Mouse (Mus musculus) spleen, postnatal 14 days (tissue): Measurements from ENCODE around the gene Lrfn3.

Experiments used
- DNase-seq, 2 experiments: peaks; one replicate each; pipeline ENCODE4 v3.0.0; 2021 to 2022; ENCODE audit warnings: low spot score in 2 of 2

Gene Lrfn3

DNA sequence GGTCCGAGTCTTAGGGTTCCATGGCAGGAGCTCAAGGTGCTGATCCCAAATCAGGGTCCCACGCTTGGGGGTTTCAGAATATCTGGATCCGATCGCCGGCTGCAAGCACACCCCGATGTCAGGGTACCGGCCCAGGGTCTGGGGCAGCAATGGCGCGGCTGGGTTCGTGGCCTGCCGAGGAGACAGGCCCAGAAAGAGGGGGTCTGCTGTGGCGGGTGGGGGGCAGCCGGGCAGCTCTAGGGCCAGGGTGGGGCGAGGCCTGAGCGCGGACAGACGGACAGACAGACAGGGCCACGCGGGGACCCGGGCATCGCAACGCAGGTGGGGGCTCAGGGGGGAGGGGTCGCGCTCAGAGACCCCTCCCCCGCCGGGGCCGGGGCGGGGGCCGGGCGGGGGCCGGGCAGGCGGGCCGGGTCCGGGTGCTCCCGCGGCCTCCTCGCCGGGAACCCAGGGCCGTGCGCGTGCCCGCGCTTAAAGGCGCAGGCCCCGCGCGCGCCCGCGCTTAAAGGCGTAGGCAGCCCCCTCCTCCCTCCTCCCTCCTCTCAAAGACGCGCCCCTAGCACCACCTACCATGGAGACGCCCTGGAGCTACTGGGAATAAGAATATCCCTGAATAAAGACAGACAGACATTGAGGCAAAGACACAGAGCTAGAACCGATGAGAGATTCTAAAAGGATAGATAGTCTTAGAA, at the start of gene Lrfn3:
Gene Lrfn3 (minus strand): TSS at position 121 of the 692 bp plus-strand sequence.
- no peak for DNase-seq

DNA sequence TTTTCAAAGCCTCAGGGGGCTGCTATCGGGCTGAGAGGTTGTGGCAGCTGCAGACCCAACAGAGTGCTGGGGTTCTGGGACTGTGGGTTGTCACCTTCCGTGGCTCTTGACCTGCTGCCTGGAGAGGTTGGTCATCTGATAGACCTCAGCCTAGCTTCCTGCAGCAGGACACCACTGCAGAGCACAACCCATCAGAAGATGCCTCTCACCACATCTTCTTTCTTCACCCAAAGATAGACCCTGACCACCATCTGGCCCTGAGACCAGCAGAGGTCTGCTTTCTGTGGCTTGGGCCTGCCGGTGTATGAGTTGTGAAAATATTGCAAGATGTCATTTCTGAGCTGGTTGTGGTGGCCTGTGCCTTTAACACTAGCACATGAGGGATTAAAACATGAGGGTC, 48.5 kb upstream of the Lrfn3 start:
- DNase-seq = no peak

DNA sequence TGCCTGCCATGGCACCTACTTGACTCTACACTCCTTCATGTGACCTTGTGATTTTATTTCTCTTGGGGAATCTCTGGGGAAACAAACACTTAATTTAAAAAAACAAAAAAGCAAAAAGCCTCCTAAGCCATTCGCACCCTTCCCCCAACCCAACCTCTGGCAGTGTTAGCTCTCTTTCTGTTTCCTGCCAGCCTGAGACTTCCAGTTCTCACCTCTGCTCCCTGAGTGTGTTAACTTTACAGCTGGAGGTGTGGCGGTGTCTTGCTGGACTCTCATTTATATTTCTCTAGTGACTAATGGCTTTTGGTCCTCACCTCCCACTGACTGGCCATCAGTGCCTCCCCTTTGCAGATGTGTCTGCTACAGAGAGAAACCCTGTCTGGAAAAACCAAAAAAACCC, 47.2 kb upstream of the Lrfn3 start:
- no peak for DNase-seq

DNA sequence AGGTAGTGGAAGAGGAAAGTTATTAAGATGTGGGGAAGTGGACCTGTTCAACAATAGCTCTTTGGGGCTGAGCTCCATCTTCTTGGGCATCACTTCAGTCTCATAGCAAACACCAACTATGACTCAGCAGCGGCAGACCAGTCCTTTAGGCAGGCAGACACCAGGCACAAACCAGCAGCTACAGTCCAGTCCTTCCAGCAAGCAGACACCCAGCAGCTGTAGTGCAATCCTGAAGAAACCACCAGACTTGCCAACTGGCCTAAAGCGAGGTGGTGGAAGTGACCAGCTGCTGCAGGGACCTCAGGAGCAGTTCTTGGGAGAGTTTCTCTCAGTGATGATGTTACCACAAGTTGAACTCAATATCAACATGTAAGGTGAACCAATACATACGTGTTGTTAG, 46.1 kb upstream of the Lrfn3 start:
- no peak for DNase-seq

DNA sequence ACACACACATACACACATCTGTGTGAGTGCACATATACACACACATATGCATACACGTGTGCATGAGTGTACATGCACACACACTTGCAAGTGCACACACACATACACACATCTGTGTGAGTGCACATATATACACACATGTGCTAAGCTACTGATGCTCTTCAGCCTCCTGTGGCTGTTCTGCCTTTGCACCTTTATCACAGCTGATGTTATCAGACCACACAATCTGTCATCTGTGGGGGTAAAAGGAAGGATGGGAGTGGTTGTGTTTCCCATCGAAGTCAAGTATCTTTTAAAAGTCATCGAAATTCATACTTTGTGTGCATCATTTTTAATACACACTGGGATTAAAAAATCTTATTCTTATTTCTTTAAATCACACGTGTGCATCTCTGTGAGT, 39.8 kb upstream of the Lrfn3 start:
- DNase-seq = no peak

DNA sequence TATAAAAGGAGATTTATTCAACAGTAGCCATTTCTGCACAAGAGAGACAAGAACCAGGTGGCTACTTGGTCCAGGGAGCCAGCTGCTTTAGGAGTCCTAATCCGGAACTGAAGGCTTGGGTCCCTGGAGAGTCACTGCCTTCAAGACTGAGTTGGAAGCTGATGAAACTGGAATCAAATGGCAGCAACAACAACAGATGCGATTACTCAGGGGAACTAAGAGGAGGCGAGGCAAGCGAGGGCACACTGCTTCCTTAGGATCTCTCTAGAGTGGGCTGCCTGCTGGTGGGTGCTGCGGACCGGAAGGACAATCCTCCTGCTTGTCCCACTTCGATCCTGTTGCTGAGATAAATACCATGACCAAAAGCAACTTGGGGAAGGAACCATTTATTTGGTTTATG, 37.1 kb upstream of the Lrfn3 start:
- no peak for DNase-seq

DNA sequence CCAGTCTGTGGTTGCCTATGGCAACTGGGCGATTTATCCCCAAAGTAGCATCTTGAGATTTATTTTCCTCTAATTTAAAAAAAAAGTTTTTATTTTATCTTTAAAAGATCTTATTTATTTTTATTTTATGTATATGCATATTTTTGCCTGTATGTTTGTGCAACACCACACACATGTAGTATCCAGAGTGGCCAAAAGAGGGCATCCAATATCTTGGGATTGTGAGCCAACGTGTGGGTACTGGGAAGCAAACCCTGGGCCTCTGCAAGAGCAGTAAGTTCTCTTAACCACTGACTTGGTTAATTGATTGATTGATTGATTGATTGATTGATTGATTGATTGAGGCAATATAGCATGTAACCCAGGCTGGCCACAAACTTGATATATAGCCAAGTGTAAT, 32.3 kb upstream of the Lrfn3 start:
- DNase-seq = no peak

DNA sequence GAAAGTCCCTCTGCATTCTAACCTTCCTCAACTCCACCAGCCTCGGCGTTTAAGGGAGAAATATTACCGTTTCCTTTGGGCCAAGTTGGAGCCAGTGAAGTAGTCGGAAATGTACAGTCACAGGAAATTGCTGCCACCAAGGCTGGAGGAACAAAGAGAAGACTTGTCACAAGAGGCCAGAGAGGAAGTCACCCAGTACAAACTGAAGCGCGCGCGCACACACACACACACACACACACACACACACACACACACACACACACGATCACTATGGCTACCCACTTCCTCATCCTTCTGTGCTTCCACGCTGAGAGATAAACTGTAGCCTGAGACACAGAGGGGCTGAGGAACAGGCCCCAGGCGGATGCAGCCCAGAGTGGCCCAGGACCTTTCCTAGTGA, 31.8 kb upstream of the Lrfn3 start:
- peak; percentile 35 to 36 for DNase-seq

DNA sequence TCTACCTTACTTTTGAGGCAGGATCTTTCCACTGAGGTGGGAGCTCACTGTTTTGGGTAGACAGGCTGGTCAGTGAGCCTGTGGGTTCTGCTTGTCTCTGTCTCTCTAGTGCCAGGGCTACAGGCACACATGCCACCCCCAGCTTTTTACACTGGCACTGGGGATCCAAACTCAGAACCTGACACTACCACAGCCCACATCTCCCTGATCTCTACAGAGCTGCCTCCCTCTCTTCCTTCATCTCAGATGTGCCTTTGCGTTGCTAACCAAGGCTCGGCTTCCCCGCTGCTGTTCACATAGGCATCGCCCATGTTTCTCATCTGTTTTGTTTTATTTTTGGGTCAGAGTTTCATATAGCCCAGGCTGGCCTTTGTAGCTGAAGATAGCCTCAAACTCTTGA, 31.1 kb upstream of the Lrfn3 start:
- no peak for DNase-seq

DNA sequence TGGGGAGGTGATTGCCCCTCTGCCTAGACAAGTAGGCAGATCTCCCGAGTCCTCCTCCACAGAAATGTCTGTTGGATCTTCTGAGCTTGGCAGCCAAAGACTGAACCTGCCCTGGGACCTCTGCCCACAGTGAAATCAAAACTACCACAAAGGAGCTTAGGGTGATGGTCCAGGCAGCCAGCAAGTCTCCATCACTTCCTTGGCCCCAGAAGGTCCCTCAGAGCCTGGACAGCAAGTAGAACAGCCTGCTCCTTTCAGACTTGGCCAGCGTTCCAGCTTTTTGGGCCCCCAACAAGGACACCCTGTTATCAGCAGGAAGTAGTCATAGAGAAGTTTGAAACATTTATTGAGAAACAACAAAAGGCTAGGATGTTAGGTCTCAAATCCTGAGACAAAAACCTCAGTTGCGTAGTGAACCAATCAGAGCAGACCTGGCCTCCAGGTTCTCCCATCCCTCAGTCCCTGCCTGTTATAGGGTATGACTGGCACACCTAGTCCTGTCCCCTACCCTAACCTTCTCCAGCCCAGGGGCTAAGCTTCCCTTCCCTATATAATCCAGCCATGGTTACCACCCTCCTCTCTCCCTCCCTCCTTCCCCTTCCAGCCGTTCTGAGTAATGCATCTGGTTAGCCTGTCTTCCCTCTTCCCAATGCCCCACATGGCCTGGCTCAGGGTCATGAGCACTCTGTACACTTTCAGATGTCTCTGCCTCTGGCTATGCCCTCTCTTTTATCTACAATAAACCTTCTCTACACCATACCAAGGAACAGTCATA, 30.4 kb upstream of the Lrfn3 start:
- no peak for DNase-seq

DNA sequence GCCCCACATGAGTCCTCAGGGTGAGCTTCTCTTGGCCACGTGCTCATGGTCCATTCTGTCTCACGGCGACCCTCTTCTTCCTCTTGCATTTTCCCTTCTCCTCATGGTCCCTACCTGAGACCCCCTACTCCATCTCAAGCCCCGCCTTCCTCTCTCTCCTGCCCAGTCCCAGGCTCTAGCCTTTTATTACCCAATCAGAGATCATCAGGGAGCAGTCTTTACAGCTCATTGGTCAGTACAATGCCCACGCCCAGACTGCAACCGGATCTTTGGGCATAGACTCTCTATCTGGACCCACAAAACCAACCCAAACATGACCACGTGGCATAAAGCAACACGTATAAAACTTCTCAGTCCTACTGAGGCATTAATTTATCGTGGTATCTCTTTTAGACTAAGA, 21.5 kb upstream of the Lrfn3 start:
- DNase-seq = no peak

DNA sequence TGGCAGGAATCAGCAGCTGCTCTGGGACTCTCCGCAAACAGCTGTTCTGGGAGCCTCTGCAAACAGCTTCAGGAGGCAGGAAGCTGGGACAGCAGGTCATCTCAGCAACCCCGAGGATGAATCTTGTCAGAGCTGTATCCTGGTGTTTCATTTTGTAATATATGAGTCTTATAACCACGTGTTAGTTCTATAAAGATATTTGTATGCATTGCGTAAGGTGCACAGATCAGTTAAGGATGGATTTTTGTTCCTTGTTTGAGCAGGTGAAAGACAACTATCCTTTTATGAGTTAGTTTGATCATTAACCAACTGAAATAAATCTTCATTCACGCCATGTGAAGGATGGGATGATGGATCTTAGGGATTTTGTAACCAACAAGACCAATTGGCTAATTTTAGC, 17.5 kb upstream of the Lrfn3 start:
- no peak for DNase-seq

DNA sequence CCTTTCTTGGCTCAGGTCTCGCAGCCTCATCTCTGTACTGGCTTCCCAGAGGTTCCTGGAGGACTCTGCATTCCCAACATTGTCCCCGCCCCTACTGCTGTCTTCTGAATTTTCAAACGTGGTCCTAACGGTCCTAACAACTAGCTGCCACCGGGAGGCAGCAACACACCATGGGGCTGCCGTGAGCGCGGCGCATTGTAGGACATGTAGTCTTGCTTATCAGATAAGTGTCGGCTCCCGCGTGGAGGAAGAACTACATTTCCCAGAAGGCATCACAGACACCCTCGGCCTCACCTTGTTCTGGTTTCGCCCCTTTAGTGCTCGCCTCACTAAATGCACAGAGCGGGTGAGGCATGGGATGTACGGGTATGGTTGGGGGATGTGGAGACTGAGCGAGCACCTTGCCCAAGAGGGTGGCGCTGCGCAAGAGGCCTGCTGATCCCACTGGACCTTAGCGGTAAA, 11.0 kb upstream of the Lrfn3 start:
- peak; percentile 58 to 75 for DNase-seq

DNA sequence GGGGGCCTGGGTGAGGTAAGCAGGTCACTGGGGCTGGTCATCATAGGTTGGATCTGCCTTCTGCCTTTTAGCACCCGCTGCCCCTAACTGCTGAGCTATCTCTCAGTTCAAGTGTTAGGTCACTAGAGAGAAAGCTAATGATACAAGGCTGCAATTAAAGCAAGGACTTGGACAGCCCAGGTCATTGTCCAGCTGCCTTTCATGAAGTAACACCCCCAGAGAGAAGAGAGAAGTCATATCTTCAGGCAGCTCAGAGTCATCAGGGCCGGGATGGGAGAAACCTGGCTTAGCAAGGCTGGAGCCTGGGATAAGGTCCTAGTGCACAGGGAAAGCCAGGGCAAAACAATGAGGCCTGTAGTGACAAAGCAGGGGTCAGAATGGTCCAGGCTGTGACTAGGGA, 4.9 kb upstream of the Lrfn3 start:
- no peak for DNase-seq

DNA sequence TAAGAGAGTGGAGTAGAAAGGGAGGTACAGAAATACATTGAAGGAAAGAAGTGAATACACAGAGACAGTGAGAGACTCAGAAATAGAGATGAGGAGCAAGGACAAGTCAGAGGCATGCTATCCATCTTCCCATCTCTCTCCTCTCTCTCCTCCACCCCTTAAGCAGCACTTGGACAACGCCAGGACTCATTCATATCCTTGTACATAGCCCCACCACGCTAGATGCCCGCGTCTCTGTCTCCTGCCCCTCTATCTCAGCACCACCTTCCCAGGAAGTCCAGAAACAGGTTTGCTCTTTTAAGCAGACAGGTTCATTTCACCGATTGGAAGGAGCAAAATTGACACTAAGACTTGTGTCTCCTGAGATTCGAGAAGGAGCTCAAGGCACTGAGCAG, 769 bp upstream of the Lrfn3 start:
- DNase-seq = no peak

DNA sequence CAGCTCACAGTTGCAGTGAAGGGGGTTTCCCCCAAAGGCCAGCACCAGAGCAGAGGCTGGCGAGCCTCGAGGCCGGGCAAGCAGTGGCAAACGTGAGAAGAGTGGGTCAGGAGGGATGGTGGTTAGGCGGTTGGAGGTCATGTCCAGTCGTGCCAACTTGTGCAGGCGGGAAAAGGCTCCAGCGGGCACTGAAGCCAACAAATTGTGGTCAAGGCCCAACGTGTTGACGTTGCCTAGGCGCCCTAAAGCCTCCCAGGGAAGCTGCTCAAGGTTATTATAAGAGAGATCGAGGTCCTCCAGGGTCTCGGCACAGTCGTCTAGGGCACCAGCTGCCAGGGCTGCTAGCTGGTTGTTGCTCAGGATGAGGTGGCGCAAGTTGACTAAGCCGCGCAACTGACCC, 2.5 kb downstream of the Lrfn3 start:
- DNase-seq = no peak

DNA sequence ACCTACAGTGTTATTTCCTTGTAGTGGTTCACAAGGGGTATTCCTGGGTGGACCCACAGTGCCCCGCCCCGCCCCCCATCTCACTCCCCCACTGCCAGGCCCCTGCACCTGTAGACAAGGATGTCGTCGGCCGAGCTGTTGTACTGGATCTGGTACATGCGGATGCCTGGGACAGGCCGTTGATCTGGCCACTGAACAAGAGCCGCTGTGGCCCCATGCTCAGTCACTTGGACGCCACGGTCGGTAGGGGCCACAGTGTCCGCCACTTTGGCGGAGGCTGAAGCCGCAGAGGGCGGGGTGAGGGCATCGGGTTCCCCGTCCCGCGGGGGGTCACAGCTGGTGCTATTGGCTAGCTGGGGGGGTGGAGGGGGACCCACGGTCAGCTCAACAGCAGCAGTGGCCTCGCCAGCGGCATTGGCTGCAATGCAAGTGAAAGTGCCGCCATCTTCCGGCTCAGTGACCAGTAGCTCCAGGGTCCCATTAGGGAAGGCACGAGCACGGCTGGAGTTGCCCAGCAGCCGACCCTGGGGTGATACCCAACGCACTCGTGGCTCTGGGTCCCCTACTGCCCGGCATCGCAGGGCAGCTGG, 3.2 kb downstream of the Lrfn3 start:
- DNase-seq = no peak

DNA sequence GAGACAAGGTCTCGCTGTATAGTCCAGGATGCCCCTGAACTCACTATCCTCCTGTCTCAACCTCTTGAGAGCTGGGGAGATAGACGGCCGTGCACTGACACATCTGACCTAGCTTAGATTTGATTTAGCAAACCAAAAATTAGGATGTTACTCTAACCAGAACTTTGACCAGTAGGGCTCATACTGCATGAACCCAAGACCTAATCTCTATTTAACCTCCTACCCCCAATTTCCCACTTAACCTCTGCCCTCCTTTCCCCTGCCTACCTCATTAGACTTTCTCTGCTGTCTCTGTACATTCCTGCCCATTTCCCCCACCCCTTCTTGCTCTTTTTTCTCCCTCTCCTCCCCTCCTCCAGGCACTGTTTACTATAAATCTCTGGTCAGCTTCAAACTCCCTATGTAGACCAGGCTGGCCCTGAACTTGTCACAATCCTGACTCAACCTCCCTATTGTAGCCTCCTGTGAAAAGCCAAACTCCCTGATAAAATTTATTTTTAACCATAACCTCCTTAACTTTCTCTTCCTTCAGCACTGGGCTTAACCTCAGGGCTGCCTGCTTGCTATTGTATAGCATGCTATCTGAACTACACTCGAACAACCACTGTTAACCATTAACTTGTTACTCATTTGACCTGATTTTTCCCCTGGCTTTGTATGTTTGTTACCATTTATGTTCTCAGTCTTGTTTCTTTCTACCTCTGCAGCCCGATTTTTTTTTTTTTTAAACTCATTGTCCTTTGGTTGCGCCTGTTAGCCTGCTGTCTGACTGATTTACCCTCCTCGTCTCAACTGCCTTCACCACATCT, 4.0 kb downstream of the Lrfn3 start:
- no peak for DNase-seq

DNA sequence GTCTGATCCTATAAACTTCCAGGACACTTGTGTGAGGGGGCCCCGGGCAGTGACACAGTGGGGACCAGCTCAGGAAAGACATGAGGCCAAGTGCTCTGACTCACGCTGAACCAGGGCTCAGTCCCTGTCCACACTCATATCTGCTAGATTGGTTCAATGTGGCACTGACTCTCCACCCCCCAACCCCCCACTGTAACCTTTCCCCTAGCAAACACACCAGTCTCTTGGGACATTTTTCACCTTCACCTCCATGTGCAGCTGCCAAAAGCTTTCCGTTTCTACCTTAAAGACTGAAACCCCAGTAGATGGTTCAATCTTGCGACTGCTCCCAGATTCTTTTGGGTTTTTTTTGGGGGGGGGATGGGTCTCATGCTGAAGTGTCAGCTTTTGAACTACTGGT, 8.5 kb downstream of the Lrfn3 start:
- no peak for DNase-seq

DNA sequence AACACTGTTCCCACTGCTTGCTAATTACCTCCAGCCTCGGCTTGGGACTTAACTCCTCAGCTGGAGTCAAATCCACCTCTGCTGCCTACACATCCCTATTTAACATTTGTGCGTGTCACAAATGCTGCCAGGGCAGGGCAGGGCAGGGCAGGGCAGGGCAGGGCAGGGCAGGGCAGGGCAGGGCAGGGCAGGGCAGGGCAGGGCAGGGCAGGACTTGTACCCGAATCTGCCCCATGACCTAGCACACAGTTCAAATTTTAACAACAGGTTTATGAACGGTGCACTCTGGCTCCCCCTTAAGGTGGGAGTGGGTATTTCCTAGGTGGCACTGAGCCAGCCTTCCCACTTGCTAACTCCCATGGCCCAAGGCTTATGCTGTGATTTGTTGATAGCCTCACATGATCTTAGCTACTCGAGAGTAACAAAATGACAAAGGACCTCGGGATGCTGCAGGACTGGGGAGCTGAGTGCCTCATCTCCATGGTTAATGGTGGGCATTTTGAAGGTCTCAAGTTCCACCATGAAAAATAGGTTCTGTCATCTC, 9.2 kb downstream of the Lrfn3 start:
- peak in 1 of 2 experiments; percentile 44 for DNase-seq

DNA sequence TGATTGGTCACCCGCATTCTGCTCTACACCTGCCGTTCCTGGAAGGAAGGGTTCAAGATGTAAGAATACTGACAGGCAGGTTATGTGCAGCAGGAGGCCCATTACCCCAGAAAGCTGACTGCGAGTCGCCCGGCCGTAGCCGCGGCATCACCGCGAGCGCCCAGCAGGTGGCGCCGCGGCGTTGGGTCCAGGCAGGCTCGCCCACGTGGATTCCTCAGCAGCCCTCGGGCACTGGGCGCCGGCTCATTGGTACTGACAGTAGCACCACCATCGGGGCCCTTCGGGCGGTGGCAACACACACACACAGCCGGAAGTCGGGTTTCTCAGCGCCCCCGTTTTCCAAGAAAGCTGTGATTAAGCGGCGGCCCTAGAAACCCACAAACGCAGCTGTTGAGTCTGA, 14.7 kb downstream of the Lrfn3 start:
- DNase-seq = peak; percentile 21 to 45
